Mouse (Mus musculus): ENCODE data around the gene Pate4. TPM values are rescaled to one million over a fixed set of nuclear protein-coding genes. Genes with fewer than 3 reads are reported as not detected.
A peak's percentile ranks its signal among the peaks of the same experiment; 100 is the strongest.

Pate4 gene
- polyA plus RNA-seq, 1 experiment: not detected

GRCm38 (mm10) chr9:35587674-35588073 lies 24.1 kb downstream of the Pate4 start:
- Histone ChIP-seq H3K4me3 (ENCODE audit: extremely low read depth, insufficient read depth, insufficient read length) (no peak overlapping the region), H3K36me3 (ENCODE audit: control insufficient read depth, insufficient read depth, low read length) (no peaks in the 10 kb centered on the region), H3K27me3 (ENCODE audit: control insufficient read depth, insufficient read depth, low read length) (no peaks in the 10 kb centered on the region), H3K4me1 (ENCODE audit: control insufficient read depth, insufficient read depth, insufficient read length) (no peaks in the 10 kb centered on the region), H3K27ac (ENCODE audit: insufficient read depth, low read length) (no peak overlapping the region)
- DNase-seq (ENCODE audit: low read depth in 1 of 2, low spot score in 2 of 2): no peak
- WGBS: 46% methylated on average over 1 of the region's 1 CpGs
- no peak for TF ChIP-seq POLR2A (IDR thresholded peaks at IDR 0.05; ENCODE audit: low read depth, low read length)
- no peak for TF ChIP-seq CTCF (IDR thresholded peaks at IDR 0.05; ENCODE audit: extremely low read depth, insufficient read depth, insufficient read length, insufficient replicate concordance)

- Histone ChIP-seq H3K27ac (ENCODE audit: insufficient read depth, low read length) (no peak overlapping the region), H3K36me3 (ENCODE audit: control insufficient read depth, insufficient read depth, low read length) (no peaks in the 10 kb centered on the region), H3K4me1 (ENCODE audit: control insufficient read depth, insufficient read depth, insufficient read length) (no peaks in the 10 kb centered on the region), H3K4me3 (ENCODE audit: extremely low read depth, insufficient read depth, insufficient read length) (no peak overlapping the region), H3K27me3 (ENCODE audit: control insufficient read depth, insufficient read depth, low read length) (peaks cover 4% of the 10 kb centered on the region; the same call in 1 of the 2 replicates)
- TF ChIP-seq CTCF (IDR thresholded peaks at IDR 0.05; ENCODE audit: extremely low read depth, insufficient read depth, insufficient read length, insufficient replicate concordance): no peak
- no peak for TF ChIP-seq POLR2A (IDR thresholded peaks at IDR 0.05; ENCODE audit: low read depth, low read length)
- no peak for DNase-seq (ENCODE audit: low read depth in 1 of 2, low spot score in 2 of 2)
- 14% methylated on average over 32 of the region's 32 CpGs for WGBS
These were observed 37.3 kb downstream of the Pate4 start for GRCm38 (mm10) chr9:35574416-35574815.

- no peak for DNase-seq (ENCODE audit: low read depth in 1 of 2, low spot score in 2 of 2)
- peaks cover 6% of the 10 kb centered on the region for H3K36me3 ChIP-seq (ENCODE audit: control insufficient read depth, insufficient read depth, low read length)
- no peaks in the 10 kb centered on the region for H3K4me1 ChIP-seq (ENCODE audit: control insufficient read depth, insufficient read depth, insufficient read length)
- TF ChIP-seq POLR2A (IDR thresholded peaks at IDR 0.05; ENCODE audit: low read depth, low read length) (no peak), CTCF (IDR thresholded peaks at IDR 0.05; ENCODE audit: extremely low read depth, insufficient read depth, insufficient read length, insufficient replicate concordance) (no peak)
- peaks cover 4% of the 10 kb centered on the region; the same call in 1 of the 2 replicates for H3K27me3 ChIP-seq (ENCODE audit: control insufficient read depth, insufficient read depth, low read length)
- 17% methylated on average over 5 of the region's 5 CpGs for WGBS
- peak overlapping the region; percentile 71; the same call in 1 of the 2 replicates for H3K4me3 ChIP-seq (ENCODE audit: extremely low read depth, insufficient read depth, insufficient read length)
- H3K27ac ChIP-seq (ENCODE audit: insufficient read depth, low read length): no peak overlapping the region
These were observed 41.1 kb downstream of the Pate4 start for GRCm38 (mm10) chr9:35570663-35571062.

DNA sequence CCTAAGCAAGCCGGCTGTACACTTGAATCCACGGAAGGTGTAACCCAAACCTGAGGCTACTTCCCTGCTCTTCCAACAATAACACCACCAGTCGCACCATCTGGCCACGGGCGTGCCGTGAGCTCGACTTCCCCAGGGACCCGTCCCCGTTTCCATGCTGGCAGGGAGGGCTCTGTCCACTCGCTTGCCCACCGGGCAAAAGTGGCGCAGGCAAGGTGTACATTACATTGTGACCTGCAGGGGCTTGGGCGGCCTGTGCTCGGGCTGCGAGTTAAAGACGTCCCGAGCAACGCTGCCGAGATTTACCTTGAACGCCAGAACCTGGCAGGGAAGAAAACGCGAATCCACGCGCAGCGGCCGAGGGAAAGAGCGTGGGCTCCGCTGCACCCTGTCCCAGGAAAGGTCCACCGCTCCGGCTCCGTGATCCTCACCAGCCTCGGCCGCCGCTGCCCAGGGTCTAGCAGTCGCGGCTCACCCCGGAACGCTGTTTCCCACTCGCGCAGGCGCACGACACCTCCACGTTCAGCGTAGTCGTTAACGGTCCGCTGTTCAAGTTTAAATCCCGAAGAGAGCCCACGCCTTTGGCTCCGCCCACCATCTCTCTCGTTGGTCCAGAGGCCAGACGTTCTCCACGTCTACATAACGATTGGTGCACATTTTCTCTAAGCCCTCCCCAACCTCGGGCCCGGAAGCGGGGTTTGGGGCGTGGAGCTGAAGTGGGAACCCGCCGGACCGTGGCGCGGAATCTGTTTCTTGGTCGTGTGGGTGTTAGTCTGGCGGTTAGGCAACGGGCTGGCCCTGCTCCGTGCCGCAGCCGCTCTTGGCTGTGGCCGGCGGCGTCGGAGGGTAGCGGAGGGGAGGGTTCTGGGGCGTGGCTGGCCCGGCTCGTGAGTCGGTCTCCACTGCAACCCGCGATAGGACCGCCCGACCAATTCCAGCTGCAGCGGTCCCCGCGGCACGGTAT lies 41.9 kb downstream of the Pate4 start, which contains the start of the genes Pate2 and Hyls1:
TSS of gene Pate2 (plus strand) at position 714 of the 964 bp plus-strand sequence.
TSS of gene Hyls1 (minus strand) at position 828 of the 964 bp plus-strand sequence.
- Histone ChIP-seq H3K4me3 (ENCODE audit: extremely low read depth, insufficient read depth, insufficient read length) (peak within 1 kb of the TSS; percentile 76), H3K27me3 (ENCODE audit: control insufficient read depth, insufficient read depth, low read length) (peaks cover 4% of the 10 kb centered on the region; the same call in 1 of the 2 replicates), H3K36me3 (ENCODE audit: control insufficient read depth, insufficient read depth, low read length) (peaks cover 14% of the 10 kb centered on the region), H3K4me1 (ENCODE audit: control insufficient read depth, insufficient read depth, insufficient read length) (no peaks in the 10 kb centered on the region), H3K27ac (ENCODE audit: insufficient read depth, low read length) (peak within 1 kb of the TSS; percentile 85)
- DNase-seq (ENCODE audit: low read depth in 1 of 2, low spot score in 2 of 2): peak; percentile 94 to 97
- under 1% methylated on average over 86 of the region's 86 CpGs for WGBS
- TF ChIP-seq POLR2A (IDR thresholded peaks at IDR 0.05; ENCODE audit: low read depth, low read length): no peak; the same call in 1 of the 2 replicates
- TF ChIP-seq CTCF (IDR thresholded peaks at IDR 0.05; ENCODE audit: extremely low read depth, insufficient read depth, insufficient read length, insufficient replicate concordance): no peak

DNA sequence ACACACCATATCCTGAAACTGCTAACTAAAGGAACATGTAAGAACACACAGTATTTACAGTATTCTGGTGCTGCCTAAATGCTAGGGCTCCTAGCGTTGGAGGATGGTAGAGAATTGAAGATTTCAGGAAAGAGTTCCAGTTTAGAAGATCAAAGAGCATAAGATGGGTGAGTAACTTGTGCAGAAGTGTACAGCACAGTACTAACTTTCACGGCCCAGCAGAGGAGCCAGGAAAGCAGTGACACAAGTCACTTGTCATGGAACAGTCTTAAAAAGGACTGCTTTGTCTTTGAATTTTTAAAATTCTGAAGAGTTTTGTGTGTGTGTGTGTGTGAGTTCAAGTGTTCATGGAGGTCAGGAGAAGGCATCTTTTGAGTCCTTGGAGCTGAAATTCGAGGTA lies 43.7 kb downstream of the Pate4 start:
- H3K4me3 ChIP-seq (ENCODE audit: extremely low read depth, insufficient read depth, insufficient read length): no peak overlapping the region
- peaks cover 16% of the 10 kb centered on the region for H3K36me3 ChIP-seq (ENCODE audit: control insufficient read depth, insufficient read depth, low read length)
- no peak overlapping the region for H3K27ac ChIP-seq (ENCODE audit: insufficient read depth, low read length)
- TF ChIP-seq CTCF (IDR thresholded peaks at IDR 0.05; ENCODE audit: extremely low read depth, insufficient read depth, insufficient read length, insufficient replicate concordance) (no peak), POLR2A (IDR thresholded peaks at IDR 0.05; ENCODE audit: low read depth, low read length) (no peak)
- H3K4me1 ChIP-seq (ENCODE audit: control insufficient read depth, insufficient read depth, insufficient read length): no peaks in the 10 kb centered on the region
- no peaks in the 10 kb centered on the region for H3K27me3 ChIP-seq (ENCODE audit: control insufficient read depth, insufficient read depth, low read length)
- WGBS: 90% methylated on average over 3 of the region's 3 CpGs
- DNase-seq (ENCODE audit: low read depth in 1 of 2, low spot score in 2 of 2): no peak

- Histone ChIP-seq H3K27me3 (ENCODE audit: control insufficient read depth, insufficient read depth, low read length) (no peaks in the 10 kb centered on the region), H3K27ac (ENCODE audit: insufficient read depth, low read length) (no peak overlapping the region), H3K4me3 (ENCODE audit: extremely low read depth, insufficient read depth, insufficient read length) (no peak overlapping the region), H3K36me3 (ENCODE audit: control insufficient read depth, insufficient read depth, low read length) (peaks cover 21% of the 10 kb centered on the region), H3K4me1 (ENCODE audit: control insufficient read depth, insufficient read depth, insufficient read length) (no peaks in the 10 kb centered on the region)
- TF ChIP-seq POLR2A (IDR thresholded peaks at IDR 0.05; ENCODE audit: low read depth, low read length) (no peak), CTCF (IDR thresholded peaks at IDR 0.05; ENCODE audit: extremely low read depth, insufficient read depth, insufficient read length, insufficient replicate concordance) (no peak)
- 89% methylated on average over 5 of the region's 5 CpGs for WGBS
- no peak for DNase-seq (ENCODE audit: low read depth in 1 of 2, low spot score in 2 of 2)
These were observed 47.1 kb downstream of the Pate4 start for GRCm38 (mm10) chr9:35564536-35565240.

Measured in spleen, adult 2 months (tissue).